Mouse (Mus musculus): ENCODE measurements around the gene Eps8l1. TPM values are rescaled to one million over a fixed set of nuclear protein-coding genes. Genes with fewer than 3 reads are reported as not detected.
"Not testable (repeated sequence)": the region's sequence is repeated elsewhere in the genome, so short reads cannot be mapped to it uniquely, and the experiment has no call there.

Gene Eps8l1
- polyA plus RNA-seq, 1 experiment from 2014 or later = 5.0 TPM

DNA sequence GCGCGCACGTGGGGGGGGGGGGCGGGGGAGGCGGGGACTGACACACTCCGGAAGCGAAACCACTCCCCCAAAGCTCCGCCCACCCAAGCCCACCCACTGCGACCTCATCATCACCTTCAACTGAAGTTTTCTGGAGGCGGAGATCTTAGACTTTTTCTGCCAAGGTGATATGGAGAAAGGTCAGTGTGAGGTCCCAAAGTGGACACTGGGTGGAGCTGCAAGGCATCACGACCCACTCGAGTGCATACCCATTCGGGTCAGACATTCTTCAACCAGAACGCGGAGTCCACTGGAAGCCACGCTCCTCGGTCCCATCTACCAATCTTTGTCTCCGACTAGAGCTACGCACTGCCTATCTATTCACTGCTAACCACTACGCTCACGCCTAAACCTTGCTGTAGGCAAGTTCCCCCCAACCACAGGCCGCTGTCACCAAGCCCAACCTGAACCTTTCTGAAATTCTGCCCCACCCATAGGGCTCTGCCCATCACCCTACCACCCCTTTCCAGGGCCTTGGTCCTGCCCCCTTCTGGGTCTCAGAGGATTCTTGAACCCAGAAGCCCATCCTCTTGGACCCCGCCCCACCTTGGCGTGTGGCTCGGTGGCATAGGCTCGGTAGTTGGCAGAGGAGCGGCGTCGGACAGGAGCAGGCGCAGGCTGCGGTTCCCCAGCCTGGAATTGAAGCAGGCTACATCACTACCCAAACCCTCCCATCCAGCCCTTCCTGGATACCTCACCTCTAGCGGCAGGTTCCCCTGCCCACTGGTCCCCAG lies 60.9 kb downstream of the Eps8l1 start:
- Histone ChIP-seq H3K4me2 (replicated peaks; ENCODE audit: low read depth, low read length) (peak overlapping the region; percentile 46), H3K9ac (replicated peaks; ENCODE audit: low read depth, low read length) (no peak overlapping the region), H3K9me3 (ENCODE audit: control insufficient read depth, low read depth, low read length) (no peaks in the 10 kb centered on the region), H3K4me1 (ENCODE audit: control insufficient read depth, insufficient read depth, low read length) (peaks cover 1% of the 10 kb centered on the region; the same call in 1 of the 2 replicates), H3K4me3 (ENCODE audit: low read depth, low read length) (peak overlapping the region; percentile 11; the same call in 1 of the 2 replicates), H3K36me3 (ENCODE audit: control insufficient read depth, insufficient read depth, low read length) (no peaks in the 10 kb centered on the region), H3K27ac (ENCODE audit: low read length) (no peak overlapping the region), H3K27me3 (ENCODE audit: control insufficient read depth, insufficient read depth, low read length) (no peaks in the 10 kb centered on the region)
- ATAC-seq (ENCODE audit: insufficient number of reproducible peaks, insufficient read depth, low FRiP score, low read depth) = no peak
- 32% methylated on average over 30 of the region's 32 CpGs for WGBS

GRCm38 (mm10) chr7:4522292-4522691 lies 61.8 kb downstream of the Eps8l1 start:
- Histone ChIP-seq H3K27ac (ENCODE audit: low read length) (no peak overlapping the region), H3K4me3 (ENCODE audit: low read depth, low read length) (no peak overlapping the region), H3K9ac (replicated peaks; ENCODE audit: low read depth, low read length) (no peak overlapping the region), H3K36me3 (ENCODE audit: control insufficient read depth, insufficient read depth, low read length) (no peaks in the 10 kb centered on the region), H3K4me2 (replicated peaks; ENCODE audit: low read depth, low read length) (no peak overlapping the region), H3K4me1 (ENCODE audit: control insufficient read depth, insufficient read depth, low read length) (no peaks in the 10 kb centered on the region), H3K27me3 (ENCODE audit: control insufficient read depth, insufficient read depth, low read length) (no peaks in the 10 kb centered on the region), H3K9me3 (ENCODE audit: control insufficient read depth, low read depth, low read length) (no peaks in the 10 kb centered on the region)
- ATAC-seq (ENCODE audit: insufficient number of reproducible peaks, insufficient read depth, low FRiP score, low read depth) = no peak
- WGBS = 72% methylated on average over 6 of the region's 6 CpGs

DNA sequence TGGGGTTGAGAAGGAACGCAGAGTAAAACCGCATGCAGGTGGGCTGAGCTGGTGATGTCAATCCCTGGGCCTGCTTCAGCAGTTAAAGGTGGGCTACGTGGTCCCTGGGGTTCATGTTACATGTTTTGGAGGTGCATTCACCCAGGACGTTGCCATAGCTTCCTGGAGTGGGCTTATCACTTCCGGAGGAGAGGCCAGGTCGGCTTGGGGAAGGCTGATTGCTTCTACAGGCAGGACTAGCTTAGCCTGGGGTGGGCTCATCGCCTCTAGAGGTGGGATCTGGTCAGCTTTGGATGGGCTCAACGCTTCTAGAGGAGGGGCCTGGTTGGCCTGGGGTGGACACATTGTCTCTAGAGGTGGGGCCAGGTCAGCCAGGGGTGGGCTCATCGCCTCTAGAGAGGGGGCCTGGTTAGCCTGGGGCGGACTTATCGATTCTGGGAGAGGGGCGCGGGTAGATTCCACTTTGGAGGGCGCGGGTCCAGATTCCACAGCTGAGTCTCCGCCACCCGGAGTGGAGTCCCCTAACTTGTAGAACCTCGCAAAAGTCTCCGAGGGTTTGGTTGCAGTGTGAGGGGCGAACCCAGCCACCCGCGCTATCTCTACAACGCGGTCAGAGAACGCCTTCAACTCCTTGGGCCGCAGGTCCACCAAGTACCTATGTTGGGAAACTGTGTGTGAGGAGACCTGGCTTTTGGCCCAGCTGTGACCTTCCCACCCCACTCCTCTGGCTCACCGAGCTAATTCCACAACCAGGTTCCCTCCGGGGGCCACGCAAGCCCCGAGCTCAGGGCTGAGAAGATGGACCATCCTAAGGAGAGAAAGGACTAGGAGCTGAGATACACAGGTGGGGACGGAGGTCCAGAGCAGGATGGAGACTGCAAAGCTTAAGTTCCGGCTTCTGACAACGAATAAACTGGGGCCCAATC lies 63.0 kb downstream of the Eps8l1 start:
- Histone ChIP-seq H3K4me3 (ENCODE audit: low read depth, low read length) (no peak overlapping the region), H3K4me2 (replicated peaks; ENCODE audit: low read depth, low read length) (no peak overlapping the region), H3K9me3 (ENCODE audit: control insufficient read depth, low read depth, low read length) (no peaks in the 10 kb centered on the region), H3K27ac (ENCODE audit: low read length) (no peak overlapping the region), H3K9ac (replicated peaks; ENCODE audit: low read depth, low read length) (no peak overlapping the region), H3K4me1 (ENCODE audit: control insufficient read depth, insufficient read depth, low read length) (no peaks in the 10 kb centered on the region), H3K36me3 (ENCODE audit: control insufficient read depth, insufficient read depth, low read length) (no peaks in the 10 kb centered on the region), H3K27me3 (ENCODE audit: control insufficient read depth, insufficient read depth, low read length) (no peaks in the 10 kb centered on the region)
- whole genome bisulfite sequencing = 90% methylated on average over 33 of the region's 33 CpGs
- ATAC-seq (ENCODE audit: insufficient number of reproducible peaks, insufficient read depth, low FRiP score, low read depth) = no peak

GRCm38 (mm10) chr7:4524212-4524922 lies 63.9 kb downstream of the Eps8l1 start, which contains the start of gene Tnni3:
Tnni3 (minus strand) TSS chr7:4524229.
- H3K36me3 ChIP-seq (ENCODE audit: control insufficient read depth, insufficient read depth, low read length); H3K4me2 ChIP-seq (replicated peaks; ENCODE audit: low read depth, low read length); H3K27ac ChIP-seq (ENCODE audit: low read length); ATAC-seq (ENCODE audit: insufficient number of reproducible peaks, insufficient read depth, low FRiP score, low read depth); H3K9me3 ChIP-seq (ENCODE audit: control insufficient read depth, low read depth, low read length); H3K4me1 ChIP-seq (ENCODE audit: control insufficient read depth, insufficient read depth, low read length); H3K4me3 ChIP-seq (ENCODE audit: low read depth, low read length); H3K9ac ChIP-seq (replicated peaks; ENCODE audit: low read depth, low read length); H3K27me3 ChIP-seq (ENCODE audit: control insufficient read depth, insufficient read depth, low read length): not testable (repeated sequence)
- WGBS = 72% methylated on average over 15 of the region's 15 CpGs

DNA sequence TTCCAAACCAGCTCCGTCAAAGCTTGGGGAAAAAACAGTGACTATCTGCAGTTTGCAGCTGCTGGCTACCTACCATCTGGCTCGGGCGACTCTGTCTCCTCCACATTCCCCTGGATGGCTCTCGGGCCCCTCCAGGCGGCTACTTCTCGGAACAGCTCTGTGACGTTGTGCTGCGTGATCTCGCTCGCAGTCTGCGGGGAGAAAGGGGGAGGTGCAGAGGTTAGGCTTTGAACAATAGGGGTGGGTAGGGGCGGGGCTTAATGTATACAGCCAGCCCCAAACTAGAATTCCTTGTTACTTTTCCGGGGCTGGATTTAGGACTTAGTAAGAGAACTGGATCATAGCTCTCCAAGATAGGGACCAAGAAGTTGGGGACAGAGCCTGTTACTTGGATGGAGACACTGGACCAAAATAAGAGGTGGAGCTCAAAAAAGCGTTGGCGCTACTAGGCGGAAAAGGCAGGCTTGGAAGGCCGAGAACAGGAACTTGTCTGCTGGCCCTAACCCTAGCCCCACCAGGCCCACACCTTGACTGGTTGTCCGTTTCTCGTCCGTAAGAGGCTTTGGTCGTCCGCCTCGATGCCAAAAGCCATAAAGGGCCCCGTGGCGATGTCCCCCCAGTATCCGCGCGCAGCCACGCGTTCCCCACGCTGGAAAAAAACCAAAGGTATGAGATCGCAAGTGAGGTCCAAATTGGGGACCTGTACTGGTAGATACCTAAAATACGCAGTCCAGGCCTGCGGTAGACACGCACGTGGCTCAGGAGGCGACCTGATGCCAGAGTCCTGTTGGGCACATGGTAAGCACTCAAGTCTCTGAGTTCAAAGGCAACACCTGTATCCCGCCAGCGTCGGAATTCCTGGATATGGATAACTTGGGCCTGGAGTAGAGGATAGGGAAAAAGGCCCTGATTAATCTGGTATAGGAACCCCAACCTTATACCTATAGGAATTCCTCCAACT lies 66.1 kb downstream of the Eps8l1 start:
- no peaks in the 10 kb centered on the region for H3K36me3 ChIP-seq (ENCODE audit: control insufficient read depth, insufficient read depth, low read length)
- peak; percentile 90 for ATAC-seq (ENCODE audit: insufficient number of reproducible peaks, insufficient read depth, low FRiP score, low read depth)
- peak overlapping the region; percentile 54 for H3K4me2 ChIP-seq (replicated peaks; ENCODE audit: low read depth, low read length)
- no peaks in the 10 kb centered on the region for H3K9me3 ChIP-seq (ENCODE audit: control insufficient read depth, low read depth, low read length)
- peak overlapping the region; percentile 25; the same call in 1 of the 2 replicates for H3K9ac ChIP-seq (replicated peaks; ENCODE audit: low read depth, low read length)
- peak overlapping the region; percentile 39; the same call in 1 of the 2 replicates for H3K27ac ChIP-seq (ENCODE audit: low read length)
- H3K27me3 ChIP-seq (ENCODE audit: control insufficient read depth, insufficient read depth, low read length) = no peaks in the 10 kb centered on the region
- WGBS = 26% methylated on average over 40 of the region's 40 CpGs
- no peaks in the 10 kb centered on the region for H3K4me1 ChIP-seq (ENCODE audit: control insufficient read depth, insufficient read depth, low read length)
- peak overlapping the region; percentile 31 for H3K4me3 ChIP-seq (ENCODE audit: low read depth, low read length)

- H3K27ac ChIP-seq (ENCODE audit: low read length) = no peak overlapping the region
- H3K36me3 ChIP-seq (ENCODE audit: control insufficient read depth, insufficient read depth, low read length) = no peaks in the 10 kb centered on the region
- H3K27me3 ChIP-seq (ENCODE audit: control insufficient read depth, insufficient read depth, low read length) = no peaks in the 10 kb centered on the region
- H3K4me1 ChIP-seq (ENCODE audit: control insufficient read depth, insufficient read depth, low read length) = no peaks in the 10 kb centered on the region
- ATAC-seq (ENCODE audit: insufficient number of reproducible peaks, insufficient read depth, low FRiP score, low read depth) = no peak
- peak overlapping the region; percentile 54 for H3K4me2 ChIP-seq (replicated peaks; ENCODE audit: low read depth, low read length)
- H3K9ac ChIP-seq (replicated peaks; ENCODE audit: low read depth, low read length) = no peak overlapping the region
- WGBS = 47% methylated on average over 18 of the region's 18 CpGs
- H3K9me3 ChIP-seq (ENCODE audit: control insufficient read depth, low read depth, low read length) = no peaks in the 10 kb centered on the region
- no peak overlapping the region for H3K4me3 ChIP-seq (ENCODE audit: low read depth, low read length)
Observed at GRCm38 (mm10) chr7:4527302-4527689, 66.8 kb downstream of the Eps8l1 start.

Measured in stomach, embryonic 14.5 days (tissue).